Mouse (Mus musculus): Measurements from ENCODE around the gene Gm17490.

Gene Gm17490

GRCm38 (mm10) chr2:11625890-11626289 is at the start of gene Gm17490:
Gene Gm17490 (minus strand): TSS chr2:11626264.
- no peak for DNase-seq

- DNase-seq = no peak
Observed at GRCm38 (mm10) chr2:11672144-11672543, 46.1 kb upstream of the Gm17490 start.

GRCm38 (mm10) chr2:11665326-11665725 is 39.3 kb upstream of the Gm17490 start:
- DNase-seq = no peak

- DNase-seq = no peak
Observed at GRCm38 (mm10) chr2:11664806-11665205, 38.7 kb upstream of the Gm17490 start.

GRCm38 (mm10) chr2:11664367-11664766 is 38.3 kb upstream of the Gm17490 start:
- DNase-seq = peak; percentile 10 to 18

- DNase-seq = peak; percentile 55 to 63
Observed at GRCm38 (mm10) chr2:11663961-11664360, 37.9 kb upstream of the Gm17490 start.

- DNase-seq = no peak
Observed at GRCm38 (mm10) chr2:11662907-11663230, 36.8 kb upstream of the Gm17490 start.

- DNase-seq = no peak
Observed at GRCm38 (mm10) chr2:11662143-11662906, 36.3 kb upstream of the Gm17490 start.

- DNase-seq = no peak
Observed at GRCm38 (mm10) chr2:11659263-11659662, 33.2 kb upstream of the Gm17490 start.

GRCm38 (mm10) chr2:11657581-11657980 is 31.5 kb upstream of the Gm17490 start:
- DNase-seq = no peak

- no peak for DNase-seq
Observed at GRCm38 (mm10) chr2:11654990-11655931, 29.2 kb upstream of the Gm17490 start.

GRCm38 (mm10) chr2:11653780-11654179 is 27.7 kb upstream of the Gm17490 start:
- DNase-seq = no peak

- no peak for DNase-seq
Observed at GRCm38 (mm10) chr2:11653330-11653729, 27.3 kb upstream of the Gm17490 start.

GRCm38 (mm10) chr2:11652780-11653179 is 26.7 kb upstream of the Gm17490 start:
- no peak for DNase-seq

- no peak for DNase-seq
Observed at GRCm38 (mm10) chr2:11652196-11652595, 26.1 kb upstream of the Gm17490 start.

GRCm38 (mm10) chr2:11651476-11651875 is 25.4 kb upstream of the Gm17490 start:
- no peak for DNase-seq

- DNase-seq = no peak
Observed at GRCm38 (mm10) chr2:11645297-11645696, 19.2 kb upstream of the Gm17490 start.

GRCm38 (mm10) chr2:11644057-11644456 is 18.0 kb upstream of the Gm17490 start:
- DNase-seq = no peak

- no peak for DNase-seq
Observed at GRCm38 (mm10) chr2:11642451-11642941, 16.4 kb upstream of the Gm17490 start, which contains the start of gene Il2ra. Gene Il2ra (plus strand): TSS chr2:11642807.

- no peak for DNase-seq
Observed at GRCm38 (mm10) chr2:11637115-11637514, 11.1 kb upstream of the Gm17490 start.

- DNase-seq = no peak
Observed at GRCm38 (mm10) chr2:11636138-11636480, 10.0 kb upstream of the Gm17490 start.

GRCm38 (mm10) chr2:11635471-11636137 is 9.5 kb upstream of the Gm17490 start:
- no peak for DNase-seq

GRCm38 (mm10) chr2:11635035-11635434 is 9.0 kb upstream of the Gm17490 start:
- DNase-seq = no peak

All from cerebellum, adult 18-20 months (tissue).